In genomic region chr2:33555573-33555972, GRCm38 (mm10) we compare ENCODE assay signal across 16 mouse cellular contexts.
"Had no signal": no experiment of that assay in that cellular context is flagged by ENCODE, and none has a peak within 500 bp of the region (broad histone marks: within the 10 kb centered on the region; RNA-seq: fewer than 3 reads in every experiment).

No protein-coding gene starts in this region.

- H3K36me3 ChIP-seq: liver, embryonic 15.5 days; neural tube, embryonic 15.5 days had no signal

- DNase-seq: kidney, adult 11 months; kidney, adult 9 months; kidney, postnatal 36 days; left cerebral cortex, postnatal 4 days; right cerebral cortex, adult 18-20 months; right cerebral cortex, postnatal 25 days; thymus, postnatal 36 days had no signal

- H3K9me3 ChIP-seq: liver, embryonic 15.5 days; megakaryocyte, embryonic 14.5 days; neural tube, embryonic 15.5 days had no signal

- H3K27ac ChIP-seq: kidney, postnatal 0 days; layer of hippocampus, adult 2 months; liver, embryonic 15.5 days; macrophage; neural tube, embryonic 15.5 days had no signal

- H3K4me2 ChIP-seq: liver, embryonic 11.5 days; liver, embryonic 15.5 days; midbrain, embryonic 11.5 days; neural tube, embryonic 15.5 days had no signal

- H3K27me3 ChIP-seq: neural tube, embryonic 15.5 days had no signal

- ATAC-seq: midbrain, embryonic 16.5 days had no signal

- H3K4me3 ChIP-seq: layer of hippocampus, adult 2 months; liver, embryonic 15.5 days; megakaryocyte, embryonic 14.5 days; neural tube, embryonic 15.5 days had no signal

- H3K9ac ChIP-seq: liver, embryonic 15.5 days; neural tube, embryonic 15.5 days had no signal

- H3K4me1 ChIP-seq: liver, embryonic 15.5 days; megakaryocyte, embryonic 14.5 days had no signal
